Mouse (Mus musculus) adrenal gland, postnatal 4 days (tissue): ENCODE measurements at regions not wholly inside any gene's neighbourhood (a gene's known extent, or its start where the extent isn't known, plus 50 kb on each side); places are given as distances from the start of the nearest gene placed in this dataset.

ENCODE experiments used
- DNase-seq, 2 experiments: peaks; one replicate each; pipeline ENCODE4 v3.0.0; 2021 to 2022; ENCODE audit warnings: low spot score in 2 of 2, mixed read lengths in 2 of 2

DNA sequence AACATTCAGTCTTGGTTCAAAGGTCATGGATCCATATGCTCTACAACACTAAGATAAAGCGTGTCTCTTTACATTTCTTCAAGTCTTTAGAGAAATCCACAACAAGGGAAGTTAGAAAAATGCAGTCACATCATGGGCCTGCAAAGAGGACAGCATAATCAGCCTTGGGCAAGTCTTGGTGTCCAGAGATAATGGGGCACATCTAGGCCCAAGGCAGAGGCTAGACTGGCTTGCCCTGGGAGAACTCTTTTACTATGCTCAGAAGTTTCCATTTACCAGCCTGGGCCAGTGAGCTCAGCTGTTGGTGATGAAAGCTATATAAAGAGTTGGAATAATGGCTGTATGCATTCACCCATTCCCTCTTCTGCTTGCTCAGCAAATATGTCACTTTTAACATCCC, 67.9 kb upstream of the Parp11 start:
- no peak for DNase-seq

DNA sequence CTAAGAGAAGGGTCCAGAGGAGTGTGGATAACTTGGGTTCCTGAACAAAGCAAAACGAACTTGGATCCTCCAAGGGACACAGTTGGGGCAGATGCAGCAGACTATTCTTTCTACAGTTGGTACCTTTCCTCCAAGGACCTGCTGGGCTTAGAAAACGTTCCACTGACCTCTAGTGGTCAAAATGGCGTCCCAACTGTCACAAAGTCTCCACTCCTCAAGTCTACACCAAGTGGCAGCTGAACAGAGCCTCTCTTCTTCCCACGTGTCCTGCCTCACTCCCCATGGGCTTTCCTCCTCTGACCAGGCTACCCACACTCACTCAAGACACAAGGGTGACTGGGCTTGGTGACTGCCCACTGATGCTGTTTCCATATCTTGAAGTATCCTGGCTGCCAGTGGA, 67.1 kb upstream of the Parp11 start:
- DNase-seq = no peak

DNA sequence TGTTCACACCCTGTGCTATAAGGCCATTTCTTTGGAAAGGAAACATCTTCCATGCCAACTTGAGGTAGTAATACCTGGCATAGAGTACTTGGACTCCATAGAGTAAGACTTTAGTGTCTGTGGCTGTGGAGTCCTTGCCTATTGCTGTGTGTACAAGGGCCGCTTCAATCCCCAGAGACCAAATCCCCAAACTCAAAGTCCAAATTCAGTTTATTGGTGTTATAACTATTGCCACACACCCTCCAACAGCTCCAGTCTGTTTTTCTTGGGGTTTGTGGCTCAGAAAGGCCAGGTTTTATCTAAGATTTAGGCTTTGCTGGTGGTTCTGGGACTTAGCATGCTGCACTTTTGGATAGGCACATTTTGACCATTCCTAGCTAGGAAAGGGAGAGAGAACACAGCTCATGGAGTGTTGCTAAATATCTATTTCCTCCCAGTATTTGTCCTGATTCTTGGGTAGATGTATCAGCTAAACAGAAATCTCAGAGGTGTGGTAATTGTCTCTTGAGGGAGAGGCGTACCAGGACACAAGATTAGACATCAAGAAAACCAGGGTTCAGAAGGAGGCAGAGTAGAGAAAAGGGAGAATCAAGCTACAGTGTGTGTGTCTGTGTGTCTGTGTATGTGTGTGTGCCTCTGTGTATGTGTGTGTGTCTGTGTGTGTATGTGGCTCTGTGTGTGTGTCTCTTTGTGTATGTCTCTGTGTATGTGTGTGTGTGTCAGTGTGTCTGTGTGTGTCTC, 65.3 kb upstream of the Parp11 start:
- no peak for DNase-seq

DNA sequence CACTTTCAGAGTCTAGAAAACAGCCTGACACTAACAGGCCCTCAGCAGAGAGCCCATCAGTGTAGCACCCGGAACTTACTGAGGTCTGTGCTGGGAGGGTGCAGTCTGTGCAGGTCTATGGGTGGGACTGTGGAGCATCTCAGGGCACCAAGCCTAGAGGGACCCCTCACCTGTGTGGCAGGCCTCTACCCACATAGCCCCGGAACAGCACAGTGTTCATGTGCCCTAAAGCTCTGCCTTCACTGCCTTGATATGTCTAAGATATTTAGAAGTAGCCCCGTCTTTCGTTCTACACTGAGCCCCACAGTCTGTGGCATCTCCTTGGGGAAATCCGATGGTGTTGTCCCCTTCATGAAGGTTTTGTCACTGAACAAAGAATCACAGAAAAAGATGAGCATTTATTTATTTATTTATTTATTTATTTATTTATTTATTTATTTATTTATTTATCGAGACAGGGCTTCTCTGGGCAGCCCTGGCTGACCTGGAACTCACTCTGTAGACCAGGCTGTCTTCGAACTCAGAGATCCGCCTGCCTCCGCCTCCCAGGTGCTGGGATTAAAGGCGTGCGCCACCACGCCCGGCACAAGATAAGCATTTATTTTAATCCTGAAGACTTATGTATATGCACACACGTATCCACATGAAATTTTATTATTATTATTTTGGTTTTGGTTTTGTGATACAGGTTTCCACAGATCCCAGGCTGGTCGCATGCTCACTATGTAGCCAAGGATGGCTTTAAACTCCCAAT, 55.2 kb upstream of the Parp11 start:
- DNase-seq = no peak

DNA sequence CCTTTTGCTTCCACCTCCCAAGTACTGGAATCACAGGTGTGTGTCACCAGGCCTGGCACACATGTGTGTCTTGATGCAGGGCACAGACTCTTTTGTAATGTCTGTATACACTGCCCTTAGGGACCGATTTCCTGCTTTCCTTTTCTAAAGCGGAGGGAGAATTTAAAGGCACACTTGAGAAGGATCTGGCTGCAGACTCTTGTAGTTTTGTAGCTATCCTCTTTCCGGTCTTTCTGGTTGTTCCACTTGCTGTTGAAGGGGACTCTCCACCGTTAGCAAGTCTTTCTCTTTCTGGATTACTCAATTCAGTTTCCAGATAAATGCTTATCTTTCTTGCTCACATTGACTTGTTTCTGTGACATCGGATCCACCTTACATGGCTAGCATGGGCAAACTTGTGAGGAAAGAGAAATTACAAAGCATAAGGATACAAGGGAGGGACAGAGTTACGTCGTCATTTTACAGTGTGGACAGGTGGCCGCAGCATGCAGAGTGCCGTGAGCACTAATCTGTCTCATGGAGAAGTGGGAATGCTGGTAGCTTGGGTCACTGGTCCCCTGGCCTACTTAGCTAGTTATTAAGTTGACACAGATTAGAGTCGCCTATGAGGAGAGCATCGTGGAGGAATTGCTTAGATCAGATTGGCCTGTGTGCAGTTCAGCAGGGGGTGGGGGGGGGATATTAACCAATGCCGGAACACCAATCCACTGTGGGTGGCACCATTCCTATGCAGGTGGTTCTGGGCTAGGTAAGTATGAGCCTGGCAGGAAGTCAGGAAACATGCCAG, 54.4 kb upstream of the Parp11 start:
- no peak for DNase-seq

DNA sequence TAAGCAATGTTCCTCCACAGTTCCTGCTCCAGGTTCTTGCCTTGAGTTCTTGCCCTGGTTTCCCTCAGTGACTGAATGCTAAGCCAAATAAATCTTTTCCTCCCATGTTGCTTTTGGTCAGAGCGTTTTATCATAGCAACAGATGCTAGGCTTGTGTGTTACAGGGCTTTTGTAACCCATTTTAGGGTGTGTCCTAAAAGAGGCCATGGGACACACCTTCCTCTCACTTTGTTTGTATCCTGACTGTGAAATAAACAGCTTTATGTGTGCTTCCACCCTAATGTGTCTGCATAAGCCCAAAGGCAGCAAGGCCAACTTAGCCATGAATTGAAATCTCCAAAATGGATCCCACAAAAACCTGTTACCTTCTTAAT, 53.9 kb upstream of the Parp11 start:
- no peak for DNase-seq

DNA sequence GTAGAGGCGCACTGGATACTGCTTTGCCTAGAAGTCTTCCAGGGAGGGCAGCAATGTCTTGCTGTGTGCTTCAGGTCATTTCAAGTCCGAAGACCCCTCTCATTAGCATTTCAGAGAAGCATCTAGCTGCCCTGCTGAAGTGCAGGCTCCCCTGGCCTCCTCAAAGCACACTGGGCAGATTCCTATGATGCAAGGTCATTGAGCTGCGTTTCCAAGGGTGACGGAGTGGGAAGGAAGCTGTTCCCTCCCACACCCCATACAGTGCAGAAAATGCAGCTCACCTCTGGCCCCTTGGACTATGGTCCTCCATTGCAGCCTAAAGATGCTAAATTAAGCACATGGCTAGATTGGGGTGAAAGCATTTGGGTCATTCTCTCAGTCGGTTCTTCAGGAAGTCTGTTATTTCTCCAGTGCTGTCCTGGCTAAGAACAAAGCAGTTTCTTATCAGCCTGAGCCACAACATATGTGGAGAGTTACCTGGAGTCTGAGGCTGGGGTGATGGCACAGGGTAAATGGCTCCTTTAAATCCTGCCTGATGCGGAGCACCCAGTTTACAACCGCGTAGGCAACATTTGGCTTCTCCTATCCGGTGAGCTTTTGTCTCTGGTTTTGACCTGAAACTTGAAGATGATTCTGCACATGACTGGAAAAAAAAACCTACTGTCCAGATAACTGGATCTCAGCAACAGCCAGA, 52.6 kb upstream of the Parp11 start:
- DNase-seq = no peak
